Mouse (Mus musculus) CH12.LX (cell line): ENCODE data around the gene Kcmf1. TPM values are rescaled to one million over a fixed set of nuclear protein-coding genes. Genes with fewer than 3 reads are reported as not detected.

Source experiments
- DNase-seq: peaks from one replicate; pipeline ENCODE4 v3.0.0-alpha.2; 2013; ENCODE audit errors: extremely low read depth
- H3K27ac ChIP-seq: 2 replicates; pipeline ENCODE4 v1.5.1; 2012; ENCODE audit warnings: low read depth, mild to moderate bottlenecking, control low read depth, moderate library complexity; ENCODE audit not compliant: insufficient read depth
- H3K27me3 ChIP-seq: replicated peaks from 2 replicates; pipeline ENCODE3; 2012; ENCODE audit warnings: inconsistent platforms
- H3K36me3 ChIP-seq, 2 experiments: replicated peaks in 1 of 2; 2 replicates each; pipeline versions ENCODE3 to v1.6.1; 2012; ENCODE audit warnings: inconsistent platforms in 1 of 2, low read length in 1 of 2, mild to moderate bottlenecking in 1 of 2, mixed read lengths in 1 of 2, moderate library complexity in 1 of 2; ENCODE audit not compliant: control insufficient read depth in 1 of 2, insufficient read depth in 1 of 2
- H3K4me1 ChIP-seq, 2 experiments: 2 replicates each; pipeline ENCODE4 v1.6.1; 2012; ENCODE audit warnings: inconsistent platforms in 1 of 2, moderate library complexity in 1 of 2; ENCODE audit not compliant: insufficient read depth in 2 of 2, control insufficient read depth in 1 of 2
- H3K4me2 ChIP-seq: 2 replicates; pipeline ENCODE4 v1.6.1; 2012; ENCODE audit warnings: low read depth, mild to moderate bottlenecking, control low read depth; ENCODE audit not compliant: poor library complexity, insufficient read depth, severe bottlenecking
- H3K4me3 ChIP-seq, 3 experiments: fragments of 150-350 bp in 1 of 3; sonication (generic) in 1 of 3; replicated peaks in 1 of 3; 2 replicates each; pipeline versions ENCODE3 to v1.5.1; 2011 to 2012; ENCODE audit warnings: low read depth in 2 of 3, low read length in 2 of 3, mild to moderate bottlenecking in 2 of 3, moderate library complexity in 2 of 3, control low read depth in 1 of 3, improper control_type of control experiment in 1 of 3, inconsistent platforms in 1 of 3, mixed read lengths in 1 of 3; ENCODE audit not compliant: poor library complexity in 1 of 3
- H3K79me2 ChIP-seq: replicated peaks from 2 replicates; pipeline ENCODE4 v1.6.1; 2012; ENCODE audit warnings: mild to moderate bottlenecking, moderate library complexity; ENCODE audit not compliant: control insufficient read depth, poor library complexity, insufficient read depth, severe bottlenecking; ENCODE audit errors: extremely low read depth
- H3K9ac ChIP-seq: 2 replicates; pipeline ENCODE4 v1.6.1; 2012; ENCODE audit warnings: low read depth, mild to moderate bottlenecking, control low read depth, moderate library complexity; ENCODE audit not compliant: insufficient read depth
- H3K9me3 ChIP-seq: replicated peaks from 2 replicates; pipeline ENCODE3; 2012; ENCODE audit warnings: low read length, inconsistent platforms, mixed read lengths
- BHLHE40 ChIP-seq: IDR thresholded peaks from 2 replicates; pipeline ENCODE4 v1.6.1; 2011; ENCODE audit warnings: mild to moderate bottlenecking, low read depth, low read length, improper control_type of control experiment
- CHD1 ChIP-seq: IDR thresholded peaks from 2 replicates; pipeline ENCODE4 v1.6.1; 2012; ENCODE audit warnings: low read depth, low read length, improper control_type of control experiment, inconsistent platforms
- CHD2 ChIP-seq: IDR thresholded peaks from 2 replicates; pipeline ENCODE4 v1.6.1; 2011; ENCODE audit warnings: low read length, improper control_type of control experiment
- CTCF ChIP-seq, 2 experiments: IDR thresholded peaks in 1 of 2; conservative IDR thresholded peaks in 1 of 2; 2 replicates each; pipeline ENCODE4 v1.5.1; 2011 to 2012; ENCODE audit warnings: low read depth in 2 of 2, low read length in 2 of 2, improper control_type of control experiment in 1 of 2, inconsistent platforms in 1 of 2, mild to moderate bottlenecking in 1 of 2, moderate library complexity in 1 of 2
- E2F4 ChIP-seq: IDR thresholded peaks from 2 replicates; pipeline ENCODE4 v1.6.1; 2011; ENCODE audit warnings: low read depth, low read length, improper control_type of control experiment; ENCODE audit not compliant: insufficient replicate concordance
- ELF1 ChIP-seq: IDR thresholded peaks from 2 replicates; pipeline ENCODE4 v1.6.1; 2014; ENCODE audit warnings: low read depth, mild to moderate bottlenecking, inconsistent platforms, low read length, improper control_type of control experiment
- EP300 ChIP-seq: IDR thresholded peaks from 2 replicates; pipeline ENCODE4 v1.6.1; 2011; ENCODE audit warnings: low read length, improper control_type of control experiment
- ETS1 ChIP-seq: conservative IDR thresholded peaks from 2 replicates; pipeline ENCODE4 v1.6.1; 2012; ENCODE audit warnings: low read depth, mild to moderate bottlenecking, inconsistent platforms, low read length, improper control_type of control experiment, moderate library complexity
- GABPA ChIP-seq: IDR thresholded peaks from 2 replicates; pipeline ENCODE4 v1.6.1; 2012; ENCODE audit warnings: low read depth, low read length, improper control_type of control experiment, inconsistent platforms; ENCODE audit not compliant: insufficient replicate concordance
- HCFC1 ChIP-seq: IDR thresholded peaks from 2 replicates; pipeline ENCODE4 v1.6.1; 2012; ENCODE audit warnings: low read depth, mild to moderate bottlenecking, inconsistent platforms, low read length, improper control_type of control experiment
- IRF4 ChIP-seq: IDR thresholded peaks from 2 replicates; pipeline ENCODE4 v1.6.1; 2014; ENCODE audit warnings: low read depth, mild to moderate bottlenecking, inconsistent platforms, low read length, improper control_type of control experiment
- JUN ChIP-seq: IDR thresholded peaks from 2 replicates; pipeline ENCODE4 v1.6.1; 2011; ENCODE audit warnings: low read depth, mild to moderate bottlenecking, low read length, improper control_type of control experiment, moderate library complexity; ENCODE audit not compliant: insufficient read depth
- JUND ChIP-seq: conservative IDR thresholded peaks from 2 replicates; pipeline ENCODE4 v1.6.1; 2011; ENCODE audit warnings: low read depth, low read length, improper control_type of control experiment
- KAT2A ChIP-seq: IDR thresholded peaks from 2 replicates; pipeline ENCODE4 v1.6.1; 2012; ENCODE audit warnings: low read length, improper control_type of control experiment, inconsistent platforms; ENCODE audit not compliant: insufficient replicate concordance
- MAFK ChIP-seq: IDR thresholded peaks from 2 replicates; pipeline ENCODE4 v1.6.1; 2011; ENCODE audit warnings: low read length, improper control_type of control experiment; ENCODE audit not compliant: insufficient replicate concordance
- MAX ChIP-seq: IDR thresholded peaks from 2 replicates; pipeline ENCODE4 v1.6.1; 2011; ENCODE audit warnings: low read length, improper control_type of control experiment
- MAZ ChIP-seq: IDR thresholded peaks from 2 replicates; pipeline ENCODE4 v1.6.1; 2012; ENCODE audit warnings: low read depth, mild to moderate bottlenecking, inconsistent platforms, low read length, improper control_type of control experiment, moderate library complexity
- MEF2A ChIP-seq: IDR thresholded peaks from 2 replicates; pipeline ENCODE4 v1.6.1; 2014; ENCODE audit warnings: low read depth, mild to moderate bottlenecking, inconsistent platforms, low read length, improper control_type of control experiment, borderline replicate concordance
- MXI1 ChIP-seq: IDR thresholded peaks from 2 replicates; pipeline ENCODE4 v1.6.1; 2011; ENCODE audit warnings: mild to moderate bottlenecking, low read depth, low read length, improper control_type of control experiment
- MYC ChIP-seq: IDR thresholded peaks from 2 replicates; pipeline ENCODE4 v1.6.1; 2011; ENCODE audit warnings: low read depth, mild to moderate bottlenecking, improper control_type of control experiment, low read length
- NELFE ChIP-seq: IDR thresholded peaks from 2 replicates; pipeline ENCODE4 v1.6.1; 2011; ENCODE audit warnings: low read depth, low read length, improper control_type of control experiment
- NRF1 ChIP-seq: IDR thresholded peaks from 2 replicates; pipeline ENCODE4 v1.6.1; 2014; ENCODE audit warnings: low read depth, mild to moderate bottlenecking, inconsistent platforms, low read length, improper control_type of control experiment, moderate library complexity
- PAX5 ChIP-seq: IDR thresholded peaks from 2 replicates; pipeline ENCODE4 v1.6.1; 2012; ENCODE audit warnings: low read length, inconsistent platforms, mixed read lengths
- POLR2A ChIP-seq: IDR thresholded peaks from 2 replicates; pipeline ENCODE4 v1.6.1; 2011; ENCODE audit warnings: low read depth, mild to moderate bottlenecking, improper control_type of control experiment, low read length
- POLR2AphosphoS2 ChIP-seq: IDR thresholded peaks from 2 replicates; pipeline ENCODE4 v1.6.1; 2011; ENCODE audit warnings: low read depth, low read length, improper control_type of control experiment
- RAD21 ChIP-seq: IDR thresholded peaks from 2 replicates; pipeline ENCODE4 v1.6.1; 2011; ENCODE audit warnings: low read depth, mild to moderate bottlenecking, low read length, improper control_type of control experiment, moderate library complexity
- RCOR1 ChIP-seq: conservative IDR thresholded peaks from 2 replicates; pipeline ENCODE4 v1.6.1; 2012; ENCODE audit warnings: low read depth, mild to moderate bottlenecking, inconsistent platforms, low read length, improper control_type of control experiment
- SIN3A ChIP-seq: IDR thresholded peaks from 2 replicates; pipeline ENCODE4 v1.6.1; 2012; ENCODE audit warnings: low read length, improper control_type of control experiment, inconsistent platforms
- SMC3 ChIP-seq: IDR thresholded peaks from 2 replicates; pipeline ENCODE4 v1.6.1; 2011; ENCODE audit warnings: low read depth, low read length, improper control_type of control experiment
- TBP ChIP-seq: conservative IDR thresholded peaks from 2 replicates; pipeline ENCODE4 v1.6.1; 2011; ENCODE audit warnings: low read depth, low read length, improper control_type of control experiment
- TCF12 ChIP-seq: IDR thresholded peaks from 2 replicates; pipeline ENCODE4 v1.6.1; 2014; ENCODE audit warnings: low read depth, mild to moderate bottlenecking, inconsistent platforms, low read length, improper control_type of control experiment
- UBTF ChIP-seq: IDR thresholded peaks from 2 replicates; pipeline ENCODE4 v1.6.1; 2012; ENCODE audit warnings: low read depth, mild to moderate bottlenecking, inconsistent platforms, low read length, improper control_type of control experiment, moderate library complexity
- USF1 ChIP-seq: IDR thresholded peaks from 2 replicates; pipeline ENCODE4 v1.6.1; 2014; ENCODE audit warnings: low read depth, mild to moderate bottlenecking, inconsistent platforms, low read length, improper control_type of control experiment
- USF2 ChIP-seq: conservative IDR thresholded peaks from 2 replicates; pipeline ENCODE4 v1.6.1; 2011; ENCODE audit warnings: low read depth, low read length, improper control_type of control experiment
- ZC3H11A ChIP-seq: IDR thresholded peaks from 2 replicates; pipeline ENCODE4 v1.6.1; 2012; ENCODE audit warnings: low read depth, mild to moderate bottlenecking, inconsistent platforms, low read length, improper control_type of control experiment
- ZKSCAN1 ChIP-seq: IDR thresholded peaks from 2 replicates; pipeline ENCODE4 v1.6.1; 2012; ENCODE audit warnings: low read depth, inconsistent platforms, low read length, improper control_type of control experiment, borderline replicate concordance
- ZMIZ1 ChIP-seq: IDR thresholded peaks from 2 replicates; pipeline ENCODE4 v1.6.1; 2012; ENCODE audit warnings: low read depth, mild to moderate bottlenecking, inconsistent platforms, low read length, improper control_type of control experiment
- ZNF384 ChIP-seq: IDR thresholded peaks from 2 replicates; pipeline ENCODE4 v1.6.1; 2012; ENCODE audit warnings: low read depth, low read length, improper control_type of control experiment, inconsistent platforms
- dilution Hi-C: fragments of 300-500 bp; cut with MboI; formaldehyde crosslinking; loops from 2 replicates; pipeline ENCODE4 v1.14.3; 2020; ENCODE audit warnings: low sequenced_read_pairs; ENCODE audit not compliant: extremely low pct_unique_long_range_greater_than_20kb, extremely low pct_ligation_motif_present
- in situ Hi-C: fragments of 300-500 bp; cut with MboI; formaldehyde crosslinking; loops from 3 replicates; pipeline ENCODE4 v1.14.3; 2019; ENCODE audit warnings: low sequenced_read_pairs, low pct_ligation_motif_present, low pct_unique_long_range_greater_than_20kb, mixed read lengths
- polyA plus RNA-seq: library from polyadenylated mRNA; unstranded; fragments of >175 nt; gene quantifications from 2 replicates; pipeline ENCODE4 v1.2.1, GENCODE M21; 2012; ENCODE audit warnings: low read depth; ENCODE audit not compliant: insufficient read length
- total RNA-seq, 2 experiments: library from RNA; depleted of rRNA; stranded (reverse); fragments of 300-350 nt in 1 of 2; fragments of >200 nt in 1 of 2; gene quantifications; 2 replicates each; pipeline ENCODE4 v1.2.3; 2012 to 2014

The Kcmf1 gene
- total and polyA plus RNA-seq, 3 experiments, result 98.0 to 207 (median 108) TPM

DNA sequence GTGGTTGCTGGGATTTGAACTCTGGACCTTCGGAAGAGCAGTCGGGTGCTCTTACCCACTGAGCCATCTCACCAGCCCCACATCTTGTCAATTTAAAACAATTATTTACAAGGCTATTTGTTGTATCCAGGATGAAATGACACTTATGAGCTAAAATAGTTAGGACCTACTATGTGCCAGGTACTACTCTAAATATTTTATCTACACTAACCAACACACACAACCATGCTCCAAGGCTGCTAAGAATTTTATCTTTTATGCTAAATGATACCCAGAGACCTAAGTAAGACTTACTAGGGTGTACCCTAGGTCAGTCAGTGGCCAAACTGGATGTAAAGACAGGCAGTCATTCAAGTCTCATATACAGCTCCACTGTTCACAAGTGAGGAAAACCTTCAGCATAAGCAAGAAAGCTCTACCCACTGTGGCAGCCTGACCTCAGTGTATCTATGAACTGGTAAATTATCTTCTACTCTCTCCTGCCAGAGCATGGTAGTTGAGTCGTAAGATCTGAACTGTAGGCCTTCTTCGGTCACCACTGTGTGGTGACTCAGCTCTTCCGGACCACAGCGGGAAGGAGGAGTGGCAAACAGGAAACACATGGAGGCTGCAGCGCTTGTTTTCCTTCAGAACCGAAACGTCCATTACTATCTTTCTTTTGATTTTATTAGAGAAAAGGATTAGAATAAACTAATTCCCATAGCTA is 18.7 kb downstream of the Kcmf1 start:
- DNase-seq, result peak; percentile 82

DNA sequence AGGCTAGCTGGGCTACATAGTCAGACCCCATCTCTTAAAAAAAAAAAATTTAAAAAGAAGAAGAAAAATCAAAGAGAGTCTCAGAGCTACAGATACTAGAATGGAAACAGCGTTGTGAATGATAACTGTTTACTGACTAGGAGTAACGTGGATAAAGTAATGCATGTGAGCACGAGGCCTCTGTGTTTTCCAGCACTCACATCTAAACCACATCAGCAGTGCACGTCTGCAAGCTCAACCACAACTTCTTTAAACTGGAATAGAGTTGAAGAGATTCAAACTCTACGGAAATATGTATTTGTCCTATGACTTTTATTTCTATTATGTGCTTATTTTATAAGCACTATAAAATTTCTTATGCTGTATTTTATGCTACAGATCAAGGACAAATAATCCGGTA is 23.1 kb downstream of the Kcmf1 start:
- Histone ChIP-seq H3K9me3 (no peaks in the 10 kb centered on the region), H3K27me3 (no peaks in the 10 kb centered on the region), H3K4me1 (peaks cover 11 to 70% of the 10 kb centered on the region in 2 experiments; a peak in 3 of 4 replicates), H3K36me3 (peaks cover 0 to 38% of the 10 kb centered on the region in 2 experiments), H3K9ac (no peak overlapping the region), H3K4me2 (no peak overlapping the region), H3K79me2 (peaks cover 75% of the 10 kb centered on the region), H3K27ac (no peak overlapping the region), H3K4me3 (no peak overlapping the region)
- TF ChIP-seq IRF4, result no peak
- no peak for TF ChIP-seq MEF2A
- TF ChIP-seq NRF1, result no peak
- dilution Hi-C loops (no loop called here), in situ Hi-C loops (no loop called here)
- DNase-seq, result no peak

More for the DNA sequence above, 18.7 kb downstream of the Kcmf1 start:
- dilution Hi-C loops, result no loop called here
- Histone ChIP-seq H3K27ac (peak overlapping the region; percentile 93), H3K36me3 (peaks cover 0 to 28% of the 10 kb centered on the region in 2 experiments), H3K9me3 (no peaks in the 10 kb centered on the region), H3K4me2 (peak overlapping the region; percentile 72), H3K4me3 (peak overlapping the region in 2 of 3 experiments; percentile 11 to 17), H3K79me2 (peaks cover 84% of the 10 kb centered on the region), H3K27me3 (no peaks in the 10 kb centered on the region), H3K4me1 (peaks cover 21 to 78% of the 10 kb centered on the region in 2 experiments), H3K9ac (peak overlapping the region; percentile 51)
- no peak for TF ChIP-seq USF2
- no peak for TF ChIP-seq PAX5
- peak; percentile 82 for TF ChIP-seq MAFK
- no peak for TF ChIP-seq CTCF (conservative IDR thresholded peaks at IDR 0.05 in 1 of 2, IDR thresholded peaks at IDR 0.05 in 1 of 2; ENCODE audit: low read depth in 2 of 2, low read length in 2 of 2)
- TF ChIP-seq MXI1, result no peak; the same call in 1 of the 2 replicates
- no peak for TF ChIP-seq RAD21
- no peak for TF ChIP-seq KAT2A
- TF ChIP-seq ZC3H11A, result no peak
- TF ChIP-seq POLR2A, result peak; percentile 38; the same call in 1 of the 2 replicates
- TF ChIP-seq TCF12, result no peak
- TF ChIP-seq MYC, result no peak
- no peak for TF ChIP-seq UBTF
- TF ChIP-seq E2F4, result no peak
- TF ChIP-seq IRF4, result no peak
- no peak for TF ChIP-seq MAZ
- 0 out of 2 replicates have a peak, but pooled peaks have one; percentile 8 for TF ChIP-seq JUN
- no peak for TF ChIP-seq NRF1
- TF ChIP-seq GABPA, result no peak
- TF ChIP-seq RCOR1, result no peak
- TF ChIP-seq ZNF384, result no peak
- peak; percentile 82 for TF ChIP-seq EP300
- TF ChIP-seq ETS1, result peak; percentile 85
- TF ChIP-seq HCFC1, result 0 out of 2 replicates have a peak, but pooled peaks have one; percentile 36
- TF ChIP-seq ELF1, result peak; percentile 63; the same call in 1 of the 2 replicates
- no peak for TF ChIP-seq CHD1
- peak; percentile 98 for TF ChIP-seq SIN3A
- no peak for TF ChIP-seq SMC3
- peak; percentile 57; the same call in 1 of the 2 replicates for TF ChIP-seq JUND
- no peak for TF ChIP-seq USF1
- no peak for TF ChIP-seq MAX
- TF ChIP-seq TBP, result no peak
- TF ChIP-seq MEF2A, result no peak
- no peak for TF ChIP-seq CHD2
- TF ChIP-seq ZMIZ1, result no peak
- TF ChIP-seq ZKSCAN1, result peak; percentile 61
- no peak for TF ChIP-seq NELFE
- no peak; the same call in 1 of the 2 replicates for TF ChIP-seq BHLHE40
- no peak for TF ChIP-seq POLR2AphosphoS2
- in situ Hi-C loops, result no loop called here
